Mouse (Mus musculus) neural tube, embryonic 10.5 days (tissue): ENCODE measurements around the gene Rxrg.
A peak's percentile ranks its signal among the peaks of the same experiment; 100 is the strongest.

Source experiments
- DNase-seq: peaks from one replicate; pipeline ENCODE4 v3.0.0-alpha.2; 2017; ENCODE audit warnings: low spot score; ENCODE audit errors: extremely low spot score

The Rxrg gene

GRCm38 (mm10) chr1:167598255-167599081, at the start of gene Rxrg:
Gene Rxrg (plus strand): TSS chr1:167598384.
- DNase-seq, result peak; percentile 74

- DNase-seq, result no peak
Measured at GRCm38 (mm10) chr1:167549324-167549723, 48.9 kb upstream of the Rxrg start.

- DNase-seq, result peak; percentile 12
Measured at GRCm38 (mm10) chr1:167551601-167552000, 46.6 kb upstream of the Rxrg start.

- DNase-seq, result no peak
Measured at GRCm38 (mm10) chr1:167553959-167554526, 44.1 kb upstream of the Rxrg start.

- no peak for DNase-seq
Measured at GRCm38 (mm10) chr1:167566571-167566970, 31.6 kb upstream of the Rxrg start.

GRCm38 (mm10) chr1:167579131-167579530, 19.1 kb upstream of the Rxrg start:
- DNase-seq, result no peak

- no peak for DNase-seq
Measured at GRCm38 (mm10) chr1:167583195-167583594, 15.0 kb upstream of the Rxrg start.

- no peak for DNase-seq
Measured at GRCm38 (mm10) chr1:167583888-167584287, 14.3 kb upstream of the Rxrg start.

GRCm38 (mm10) chr1:167588747-167589558, 9.2 kb upstream of the Rxrg start:
- no peak for DNase-seq

GRCm38 (mm10) chr1:167592175-167592574, 6.0 kb upstream of the Rxrg start:
- DNase-seq, result no peak

GRCm38 (mm10) chr1:167599211-167599735, 1.1 kb downstream of the Rxrg start:
- DNase-seq, result peak; percentile 28

- DNase-seq, result no peak
Measured at GRCm38 (mm10) chr1:167608201-167608741, 10.1 kb downstream of the Rxrg start.

- DNase-seq, result no peak
Measured at GRCm38 (mm10) chr1:167617131-167617530, 18.9 kb downstream of the Rxrg start.

- DNase-seq, result no peak
Measured at GRCm38 (mm10) chr1:167617995-167618489, 19.9 kb downstream of the Rxrg start.

- DNase-seq, result no peak
Measured at GRCm38 (mm10) chr1:167620206-167620795, 22.1 kb downstream of the Rxrg start.

- no peak for DNase-seq
Measured at GRCm38 (mm10) chr1:167625098-167625497, 26.9 kb downstream of the Rxrg start.

GRCm38 (mm10) chr1:167631765-167632164, 33.6 kb downstream of the Rxrg start:
- DNase-seq, result no peak

- DNase-seq, result no peak
Measured at GRCm38 (mm10) chr1:167635702-167636101, 37.5 kb downstream of the Rxrg start.

- DNase-seq, result peak; percentile 72
Measured at GRCm38 (mm10) chr1:167636948-167637347, 38.8 kb downstream of the Rxrg start.

GRCm38 (mm10) chr1:167638053-167638452, 39.9 kb downstream of the Rxrg start:
- peak; percentile 56 for DNase-seq

GRCm38 (mm10) chr1:167638901-167639300, 40.7 kb downstream of the Rxrg start:
- no peak for DNase-seq
